Mouse (Mus musculus) embryonic facial prominence, embryonic 12.5 days (tissue): ENCODE measurements around the gene Slc19a3. TPM values are rescaled to one million over a fixed set of nuclear protein-coding genes. Genes with fewer than 3 reads are reported as not detected.
"Not testable (repeated sequence)": the region's sequence is repeated elsewhere in the genome, so short reads cannot be mapped to it uniquely, and the experiment has no call there.

ENCODE experiments used
- ATAC-seq: fragments of 200-750 bp; cut with Nextera tagmentation; 2 replicates; pipeline ENCODE4 v1.8.0; 2017; ENCODE audit not compliant: insufficient number of reproducible peaks, insufficient read depth, low FRiP score, low TSS enrichment
- H3K27ac ChIP-seq: fragments of 300-500 bp; sonication (generic); 2 replicates; pipeline ENCODE4 v1.5.1; 2016; ENCODE audit warnings: mild to moderate bottlenecking
- H3K27me3 ChIP-seq: fragments of 300-500 bp; sonication (generic); 2 replicates; pipeline ENCODE4 v1.6.1; 2016; ENCODE audit warnings: mild to moderate bottlenecking, moderate library complexity
- H3K36me3 ChIP-seq: fragments of 300-500 bp; sonication (generic); 2 replicates; pipeline ENCODE4 v1.6.1; 2016; ENCODE audit warnings: mild to moderate bottlenecking
- H3K4me1 ChIP-seq: fragments of 300-500 bp; sonication (generic); 2 replicates; pipeline ENCODE4 v1.6.1; 2016
- H3K4me2 ChIP-seq: fragments of 300-500 bp; sonication (generic); replicated peaks from 2 replicates; pipeline ENCODE4 v1.6.1; 2016; ENCODE audit warnings: mild to moderate bottlenecking, moderate library complexity
- H3K4me3 ChIP-seq: fragments of 300-500 bp; sonication (generic); 2 replicates; pipeline ENCODE4 v1.5.1; 2016; ENCODE audit warnings: mild to moderate bottlenecking
- H3K9ac ChIP-seq: fragments of 300-500 bp; sonication (generic); 2 replicates; pipeline ENCODE4 v1.6.1; 2016; ENCODE audit warnings: mild to moderate bottlenecking, moderate library complexity
- H3K9me3 ChIP-seq: fragments of 300-500 bp; sonication (generic); 2 replicates; pipeline ENCODE4 v1.6.1; 2016; ENCODE audit warnings: mild to moderate bottlenecking, moderate library complexity
- WGBS: fragments of 180-500 bp; shearing (Covaris S2); methylation state at CpG from one replicate; pipeline ENCODE4 v1.1.7; 2016; 5-methylcytosine and 5-hydroxymethylcytosine counted together
- polyA plus RNA-seq: library from polyadenylated mRNA; unstranded; fragments of >200 nt; fragmentation: Nextera tagmentation; extraction: Ambion mirVana; gene quantifications from 2 replicates; pipeline ENCODE4 v1.2.1, GENCODE M21; 2016

The Slc19a3 gene
- polyA plus RNA-seq, 1 experiment from 2014 or later = 0.20 TPM

DNA sequence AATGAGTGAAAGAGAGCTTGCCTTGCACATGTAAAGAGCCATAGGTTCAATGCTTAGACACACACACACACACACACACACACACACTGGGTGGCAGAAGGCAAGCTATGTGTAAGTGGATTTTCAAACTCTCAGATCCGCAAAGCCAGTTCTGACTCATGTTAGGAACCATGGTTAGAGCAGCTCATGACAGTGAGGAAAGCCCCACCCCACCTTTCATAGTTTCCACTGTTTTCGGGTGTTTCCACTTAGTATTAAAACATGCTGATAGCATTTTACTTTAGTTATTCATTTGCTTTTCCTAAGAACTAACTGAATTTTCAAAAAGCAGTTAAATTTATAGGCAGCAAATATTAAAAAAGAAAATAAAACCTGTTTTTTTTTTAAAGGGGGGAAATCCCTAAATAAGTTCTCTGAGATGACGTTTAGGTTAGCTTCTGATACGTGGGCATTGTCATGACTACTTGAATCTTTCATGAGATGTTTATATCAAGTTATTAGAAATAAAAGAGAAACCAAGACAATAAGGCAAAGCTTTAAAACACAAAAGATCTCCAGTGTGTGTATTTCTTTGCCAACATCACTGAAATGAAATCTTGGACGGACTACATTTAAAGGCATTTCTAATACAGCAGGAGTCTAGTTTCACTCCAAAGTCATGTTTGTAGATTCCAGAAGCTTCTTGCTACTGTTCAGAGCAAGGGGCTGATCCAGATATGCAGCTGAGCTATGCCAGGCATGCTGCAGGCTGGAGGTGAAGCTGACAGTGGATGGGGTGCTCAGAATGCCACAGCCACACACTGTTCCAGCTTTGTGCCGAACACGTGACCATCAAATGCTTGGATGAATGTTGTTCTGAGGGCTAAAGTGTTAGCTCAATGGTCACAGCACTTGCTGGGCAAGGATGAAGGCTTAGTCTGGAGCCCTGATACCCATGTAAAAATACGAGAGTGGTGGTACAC is 31.7 kb downstream of the Slc19a3 start:
- Histone ChIP-seq H3K9me3 (no peaks in the 10 kb centered on the region), H3K4me1 (no peaks in the 10 kb centered on the region), H3K4me3 (no peak overlapping the region), H3K27me3 (no peaks in the 10 kb centered on the region), H3K4me2 (no peak overlapping the region), H3K9ac (no peak overlapping the region), H3K27ac (no peak overlapping the region), H3K36me3 (no peaks in the 10 kb centered on the region)
- 83% methylated on average over 8 of the region's 8 CpGs for WGBS
- ATAC-seq = no peak

DNA sequence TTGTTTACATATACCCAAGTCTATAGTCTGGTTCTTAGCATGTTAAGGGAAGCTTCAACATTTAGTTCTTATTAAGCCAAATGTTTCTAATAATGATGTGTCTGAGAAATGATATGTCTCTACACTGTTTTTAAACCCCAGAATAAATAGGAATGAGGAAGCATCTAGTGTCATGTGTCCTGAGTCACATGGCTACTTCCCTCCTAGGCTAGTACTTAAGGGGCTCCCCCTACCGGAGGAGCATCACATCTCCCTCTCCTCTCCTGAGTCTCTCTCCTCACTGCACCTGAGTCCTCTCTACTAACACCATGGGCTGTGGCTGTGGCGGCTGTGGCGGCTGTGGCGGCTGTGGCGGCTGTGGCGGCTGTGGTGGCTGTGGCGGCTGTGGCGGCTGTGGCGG is 37.9 kb downstream of the Slc19a3 start, which contains the start of gene Gm47959:
Gene Gm47959 (plus strand): TSS at position 243 of the 400 bp plus-strand sequence.
- H3K4me2 ChIP-seq, H3K36me3 ChIP-seq, H3K4me1 ChIP-seq, ATAC-seq, H3K27me3 ChIP-seq, H3K9me3 ChIP-seq, H3K9ac ChIP-seq, H3K27ac ChIP-seq, H3K4me3 ChIP-seq: not testable (repeated sequence)
- WGBS = 94% methylated on average over 9 of the region's 9 CpGs

- no peaks in the 10 kb centered on the region for H3K36me3 ChIP-seq
- H3K9ac ChIP-seq = no peak overlapping the region
- H3K27ac ChIP-seq = no peak overlapping the region
- 80% methylated on average over 3 of the region's 3 CpGs for WGBS
- no peaks in the 10 kb centered on the region for H3K9me3 ChIP-seq
- no peak overlapping the region for H3K4me3 ChIP-seq
- H3K27me3 ChIP-seq = no peaks in the 10 kb centered on the region
- no peaks in the 10 kb centered on the region for H3K4me1 ChIP-seq
- no peak for ATAC-seq
- no peak overlapping the region for H3K4me2 ChIP-seq
These were observed 44.3 kb downstream of the Slc19a3 start for GRCm38 (mm10) chr1:82993947-82994346.

DNA sequence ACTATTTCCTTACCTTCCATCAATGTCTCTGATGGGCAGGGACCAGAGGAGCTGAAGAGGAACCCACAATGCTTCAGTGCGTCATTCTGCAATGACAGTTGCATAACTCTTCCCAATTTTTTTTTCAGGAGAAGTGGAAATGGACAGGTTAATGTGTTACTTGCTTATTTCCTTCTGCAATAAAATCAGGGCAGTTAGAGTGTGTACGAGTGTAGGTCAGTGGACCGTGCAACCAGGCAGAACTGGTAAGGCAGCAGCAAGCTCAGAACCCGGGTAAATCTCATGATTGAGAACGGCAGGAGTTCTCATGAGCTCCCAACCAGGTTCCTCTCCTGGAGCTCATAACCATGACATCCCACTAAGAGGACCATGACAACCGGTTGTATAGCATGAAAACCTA is 46.2 kb downstream of the Slc19a3 start:
- H3K27ac ChIP-seq = no peak overlapping the region
- ATAC-seq = no peak
- 94% methylated on average over 6 of the region's 6 CpGs for WGBS

DNA sequence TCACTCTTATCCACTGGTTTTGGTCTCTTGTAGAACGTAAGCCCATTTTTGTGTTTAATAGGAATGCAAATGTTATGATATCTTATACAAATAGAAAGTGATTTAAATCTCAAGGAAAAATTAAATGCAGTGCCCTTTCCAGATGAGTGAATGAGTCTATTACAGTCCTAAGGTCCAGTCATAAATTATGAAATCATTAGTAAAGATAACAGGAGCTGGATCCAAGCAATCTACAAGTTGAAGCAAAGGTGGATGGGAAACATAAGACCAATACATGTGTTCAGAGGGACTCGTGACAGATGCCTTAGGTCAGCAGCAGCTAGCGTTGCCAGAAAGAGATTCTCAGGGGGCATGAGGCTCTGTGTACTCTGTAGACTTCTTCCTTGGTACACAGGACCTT is 46.7 kb downstream of the Slc19a3 start:
- no peak overlapping the region for H3K27ac ChIP-seq
- 86% methylated on average over 3 of the region's 3 CpGs for WGBS
- no peak overlapping the region for H3K9ac ChIP-seq
- H3K36me3 ChIP-seq = no peaks in the 10 kb centered on the region
- H3K4me3 ChIP-seq = no peak overlapping the region
- no peaks in the 10 kb centered on the region for H3K9me3 ChIP-seq
- ATAC-seq = no peak
- H3K27me3 ChIP-seq = no peaks in the 10 kb centered on the region
- no peaks in the 10 kb centered on the region for H3K4me1 ChIP-seq
- H3K4me2 ChIP-seq = no peak overlapping the region

More for the DNA sequence above, 46.2 kb downstream of the Slc19a3 start:
- Histone ChIP-seq H3K4me2 (no peak overlapping the region), H3K4me1 (no peaks in the 10 kb centered on the region), H3K9me3 (no peaks in the 10 kb centered on the region), H3K27me3 (no peaks in the 10 kb centered on the region), H3K36me3 (no peaks in the 10 kb centered on the region), H3K9ac (no peak overlapping the region), H3K4me3 (no peak overlapping the region)

- Histone ChIP-seq H3K36me3 (no peaks in the 10 kb centered on the region), H3K4me2 (no peak overlapping the region), H3K9ac (no peak overlapping the region), H3K27ac (no peak overlapping the region), H3K4me1 (no peaks in the 10 kb centered on the region), H3K27me3 (no peaks in the 10 kb centered on the region), H3K4me3 (no peak overlapping the region), H3K9me3 (no peaks in the 10 kb centered on the region)
- no peak for ATAC-seq
- WGBS = 76% methylated on average over 4 of the region's 4 CpGs
These were observed 47.2 kb downstream of the Slc19a3 start for GRCm38 (mm10) chr1:82991062-82991461.

- no peak overlapping the region for H3K9ac ChIP-seq
- no peak overlapping the region for H3K4me2 ChIP-seq
- H3K27ac ChIP-seq = no peak overlapping the region
- 0 out of 2 replicates have a peak, but pooled peaks have one; percentile 10 for ATAC-seq
- no peak overlapping the region for H3K4me3 ChIP-seq
- H3K36me3 ChIP-seq = no peaks in the 10 kb centered on the region
- peaks cover 5% of the 10 kb centered on the region; the same call in 1 of the 2 replicates for H3K9me3 ChIP-seq
- no peaks in the 10 kb centered on the region for H3K4me1 ChIP-seq
- no peaks in the 10 kb centered on the region for H3K27me3 ChIP-seq
- WGBS = 26% methylated on average over 4 of the region's 4 CpGs
These were observed 50.6 kb downstream of the Slc19a3 start for GRCm38 (mm10) chr1:82987530-82988198.

DNA sequence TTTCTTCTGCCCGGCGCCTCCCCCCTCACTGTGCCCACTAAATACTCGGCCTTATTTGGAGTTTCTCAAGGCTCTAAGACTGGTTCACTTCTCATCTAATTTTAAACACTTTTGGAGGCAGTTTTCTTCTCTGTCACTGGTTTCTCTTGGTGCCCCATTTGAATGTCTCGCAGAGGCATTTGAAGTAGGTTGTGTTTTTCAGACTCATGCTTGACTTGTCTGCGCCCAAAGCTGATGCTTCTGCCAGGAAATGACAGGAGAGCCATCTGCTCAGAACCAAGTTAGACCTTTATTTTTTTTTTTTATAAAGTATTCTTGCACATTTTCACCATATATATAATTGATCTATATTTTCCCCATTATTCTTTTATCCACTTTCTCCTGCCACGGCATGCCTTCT is 51.5 kb downstream of the Slc19a3 start:
- Histone ChIP-seq H3K27me3 (no peaks in the 10 kb centered on the region), H3K4me1 (no peaks in the 10 kb centered on the region), H3K36me3 (no peaks in the 10 kb centered on the region), H3K4me2 (no peak overlapping the region), H3K9me3 (peaks cover 5% of the 10 kb centered on the region; the same call in 1 of the 2 replicates), H3K4me3 (no peak overlapping the region), H3K9ac (no peak overlapping the region), H3K27ac (no peak overlapping the region)
- 90% methylated on average over 6 of the region's 6 CpGs for WGBS
- ATAC-seq = no peak

DNA sequence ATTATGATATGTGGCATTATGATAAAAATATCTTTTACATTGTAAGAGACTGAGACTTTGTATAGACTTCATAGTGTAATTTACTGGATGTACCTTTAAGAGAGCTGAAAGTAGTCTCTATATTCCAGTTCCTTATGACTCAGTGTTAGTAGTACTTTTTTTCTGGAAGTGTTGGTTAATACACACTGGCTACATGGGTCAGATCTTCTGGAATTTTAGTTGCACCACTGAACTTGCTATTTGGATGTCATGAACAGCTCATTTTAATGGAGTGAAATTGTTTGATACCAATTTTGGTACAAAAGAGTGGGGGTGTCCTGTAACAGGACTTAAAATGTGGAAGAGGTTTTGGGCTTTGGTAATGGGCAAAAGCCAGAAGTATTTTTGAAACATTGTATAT is 60.4 kb downstream of the Slc19a3 start:
- no peak for ATAC-seq
- Histone ChIP-seq H3K36me3 (no peaks in the 10 kb centered on the region), H3K4me1 (no peaks in the 10 kb centered on the region), H3K4me3 (no peak overlapping the region), H3K27ac (no peak overlapping the region), H3K4me2 (no peak overlapping the region), H3K9me3 (no peaks in the 10 kb centered on the region), H3K9ac (no peak overlapping the region), H3K27me3 (no peaks in the 10 kb centered on the region)

DNA sequence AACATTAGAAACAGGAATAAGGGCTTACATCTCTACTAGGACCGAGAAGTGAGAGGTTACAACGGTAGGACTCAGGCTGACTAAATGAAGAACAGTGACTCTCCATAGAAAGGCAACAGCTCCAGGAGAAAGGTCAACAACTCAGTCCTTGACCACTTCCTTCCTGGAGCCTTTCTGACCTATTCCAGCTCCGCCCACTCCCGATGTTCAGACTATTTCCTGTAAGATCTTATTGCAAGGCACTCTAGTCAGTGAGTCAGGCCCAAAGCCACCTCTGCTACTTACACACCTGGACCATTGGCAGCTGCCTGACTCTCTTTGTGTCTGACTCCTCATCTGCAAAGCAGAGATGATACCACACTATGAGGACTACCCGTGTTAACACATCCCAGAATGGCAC is 62.5 kb downstream of the Slc19a3 start:
- H3K9ac ChIP-seq = no peak overlapping the region
- no peak overlapping the region for H3K27ac ChIP-seq
- H3K9me3 ChIP-seq = no peaks in the 10 kb centered on the region
- H3K4me3 ChIP-seq = no peak overlapping the region
- no peaks in the 10 kb centered on the region for H3K27me3 ChIP-seq
- no peak for ATAC-seq
- 74% methylated on average over 5 of the region's 5 CpGs for WGBS
- no peaks in the 10 kb centered on the region for H3K4me1 ChIP-seq
- no peak overlapping the region for H3K4me2 ChIP-seq
- no peaks in the 10 kb centered on the region for H3K36me3 ChIP-seq

GRCm38 (mm10) chr1:82974342-82974741 is 63.9 kb downstream of the Slc19a3 start:
- 88% methylated on average over 9 of the region's 9 CpGs for WGBS
- H3K36me3 ChIP-seq = no peaks in the 10 kb centered on the region

DNA sequence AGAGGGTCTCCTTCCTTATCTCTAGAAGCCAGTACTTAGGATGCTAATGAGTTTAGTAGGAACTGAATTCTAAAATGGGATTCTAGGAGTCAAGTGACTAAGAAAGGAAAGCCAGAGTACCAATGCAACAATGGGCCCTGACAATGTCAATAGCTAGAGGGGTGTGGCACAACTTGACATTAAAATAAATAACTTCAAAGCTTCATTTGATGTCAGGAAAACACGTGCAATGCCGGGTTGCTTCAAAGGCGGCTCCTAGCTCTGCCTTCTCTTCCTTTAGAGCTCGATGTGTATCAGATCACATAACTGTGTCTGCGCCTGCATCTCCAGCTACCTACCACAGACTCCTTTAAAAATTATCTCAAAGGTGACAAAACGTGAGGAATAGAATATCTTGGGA is 64.3 kb downstream of the Slc19a3 start:
- ATAC-seq = no peak
- Histone ChIP-seq H3K27ac (no peak overlapping the region), H3K9ac (no peak overlapping the region), H3K4me3 (no peak overlapping the region), H3K4me1 (no peaks in the 10 kb centered on the region), H3K27me3 (no peaks in the 10 kb centered on the region), H3K4me2 (no peak overlapping the region), H3K9me3 (no peaks in the 10 kb centered on the region), H3K36me3 (no peaks in the 10 kb centered on the region)
- 69% methylated on average over 6 of the region's 6 CpGs for WGBS

More at GRCm38 (mm10) chr1:82974342-82974741, 63.9 kb downstream of the Slc19a3 start:
- no peaks in the 10 kb centered on the region for H3K27me3 ChIP-seq
- ATAC-seq = no peak
- H3K4me2 ChIP-seq = no peak overlapping the region
- no peak overlapping the region for H3K27ac ChIP-seq
- no peaks in the 10 kb centered on the region for H3K4me1 ChIP-seq
- H3K4me3 ChIP-seq = no peak overlapping the region
- H3K9ac ChIP-seq = no peak overlapping the region
- H3K9me3 ChIP-seq = no peaks in the 10 kb centered on the region
